Mouse (Mus musculus) heart, adult 2 months (tissue): ENCODE results near the gene Nox4. TPM values are rescaled to one million over a fixed set of nuclear protein-coding genes. Genes with fewer than 3 reads are reported as not detected.

Source experiments
- DNase-seq, 2 experiments: peaks; one replicate each; pipeline ENCODE4 v3.0.0; 2021
- H3K27ac ChIP-seq: fragments of 200-600 bp; 2 replicates; pipeline ENCODE4 v1.8.1; 2022
- H3K27me3 ChIP-seq: fragments of 200-500 bp; 2 replicates; pipeline ENCODE4 v1.6.1; 2012; ENCODE audit warnings: mild to moderate bottlenecking, low read length, inconsistent platforms, mixed read lengths; ENCODE audit not compliant: control insufficient read depth, insufficient read depth
- H3K36me3 ChIP-seq: fragments of 200-500 bp; 2 replicates; pipeline ENCODE4 v1.6.1; 2012; ENCODE audit warnings: low read length, inconsistent platforms; ENCODE audit not compliant: control insufficient read depth, insufficient read depth
- H3K4me1 ChIP-seq: fragments of 200-500 bp; 2 replicates; pipeline ENCODE4 v1.6.1; 2011; ENCODE audit warnings: low read length; ENCODE audit not compliant: control insufficient read depth, insufficient read depth
- H3K4me3 ChIP-seq: fragments of 200-600 bp; 2 replicates; pipeline ENCODE4 v1.8.1; 2022
- H3K79me2 ChIP-seq: fragments of 200-500 bp; replicated peaks from 2 replicates; pipeline ENCODE4 v1.6.1; 2012; ENCODE audit warnings: mild to moderate bottlenecking, inconsistent platforms, low read length, moderate library complexity, mixed read lengths; ENCODE audit not compliant: control insufficient read depth, insufficient read depth
- H3K9ac ChIP-seq: fragments of 200-500 bp; 2 replicates; pipeline ENCODE4 v1.6.1; 2012; ENCODE audit warnings: low read depth, mild to moderate bottlenecking, control low read depth, inconsistent platforms, low read length, mixed read lengths
- CTCF ChIP-seq: fragments of 200-600 bp; IDR thresholded peaks from 2 replicates; pipeline ENCODE4 v1.8.1; 2022; ENCODE audit warnings: antibody characterized with exemption, mild to moderate bottlenecking, moderate library complexity
- EP300 ChIP-seq: fragments of 200-500 bp; IDR thresholded peaks from 2 replicates; pipeline ENCODE4 v1.6.1; 2011; ENCODE audit warnings: low read depth, low read length, control low read depth; ENCODE audit not compliant: insufficient read depth
- POLR2A ChIP-seq: fragments of 200-500 bp; IDR thresholded peaks from 2 replicates; pipeline ENCODE4 v1.6.1; 2011; ENCODE audit warnings: mild to moderate bottlenecking, low read depth, low read length, control low read depth; ENCODE audit not compliant: insufficient read depth
- WGBS: fragments of 180-500 bp; shearing (Covaris S2); methylation state at CpG from one replicate; pipeline ENCODE4 v1.1.7; 2018; 5-methylcytosine and 5-hydroxymethylcytosine counted together
- intact Hi-C: fragments of 180-260 bp; cut with DNase I; formaldehyde crosslinking; loops from one replicate; pipeline ENCODE4 v1.15.1; 2025
- polyA plus RNA-seq: library from polyadenylated mRNA; depleted of rRNA; stranded (reverse); fragments of >200 nt; gene quantifications from 2 replicates; pipeline ENCODE4 v1.2.3, GENCODE M21; 2012
- total RNA-seq, 2 experiments: library from RNA; stranded (reverse); gene quantifications; 2 replicates each; pipeline ENCODE4 v1.2.3; 2021

Gene Nox4
- total and polyA plus RNA-seq, 3 experiments, result 1.1 to 1.2 (median 1.1) TPM

DNA sequence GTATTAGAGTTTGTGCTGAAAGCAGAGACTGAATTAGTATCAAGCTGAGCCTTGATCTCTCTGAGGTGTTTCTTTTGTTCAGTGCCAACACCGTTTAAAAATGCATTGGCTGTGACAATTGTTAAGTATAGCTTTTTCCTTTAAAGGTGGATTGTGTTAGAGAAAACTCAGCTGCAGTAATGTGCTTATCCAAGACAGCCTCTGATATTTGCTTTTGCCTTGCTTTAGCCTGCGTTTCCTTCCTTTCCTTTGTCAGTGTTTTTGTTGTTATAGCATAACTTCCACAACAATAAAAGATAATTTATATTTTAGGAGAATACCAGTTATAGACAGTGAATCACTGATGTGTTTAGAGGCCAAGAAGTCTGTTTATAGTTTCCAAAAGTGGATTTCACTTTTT, 106.9 kb downstream of the Nox4 start:
- no peak for DNase-seq
- no peak overlapping the region for H3K27ac ChIP-seq
- H3K9ac ChIP-seq, result no peak overlapping the region
- 24% methylated on average over 2 of the region's 2 CpGs for WGBS
- no peaks in the 10 kb centered on the region for H3K79me2 ChIP-seq
- no peaks in the 10 kb centered on the region for H3K27me3 ChIP-seq
- H3K36me3 ChIP-seq, result no peaks in the 10 kb centered on the region
- TF ChIP-seq POLR2A (no peak), CTCF (no peak), EP300 (no peak)
- H3K4me3 ChIP-seq, result no peak overlapping the region
- no peaks in the 10 kb centered on the region for H3K4me1 ChIP-seq
- intact Hi-C loops, result no loop called here

- Histone ChIP-seq H3K4me1 (no peaks in the 10 kb centered on the region), H3K27ac (no peak overlapping the region), H3K27me3 (no peaks in the 10 kb centered on the region), H3K79me2 (no peaks in the 10 kb centered on the region), H3K9ac (no peak overlapping the region), H3K36me3 (no peaks in the 10 kb centered on the region), H3K4me3 (no peak overlapping the region)
- intact Hi-C loops, result no loop called here
- TF ChIP-seq CTCF, result no peak
- no peak for TF ChIP-seq EP300
- no peak for TF ChIP-seq POLR2A
- no peak for DNase-seq
Measured at GRCm38 (mm10) chr7:87367834-87368233, 121.9 kb downstream of the Nox4 start.

GRCm38 (mm10) chr7:87369131-87369530, 123.2 kb downstream of the Nox4 start:
- Histone ChIP-seq H3K9ac (no peak overlapping the region), H3K4me1 (no peaks in the 10 kb centered on the region), H3K27me3 (no peaks in the 10 kb centered on the region), H3K79me2 (no peaks in the 10 kb centered on the region), H3K27ac (no peak overlapping the region), H3K36me3 (no peaks in the 10 kb centered on the region), H3K4me3 (no peak overlapping the region)
- intact Hi-C loops, result no loop called here
- DNase-seq, result no peak
- WGBS, result 71% methylated on average over 1 of the region's 1 CpGs
- TF ChIP-seq CTCF (no peak), EP300 (no peak), POLR2A (no peak)

DNA sequence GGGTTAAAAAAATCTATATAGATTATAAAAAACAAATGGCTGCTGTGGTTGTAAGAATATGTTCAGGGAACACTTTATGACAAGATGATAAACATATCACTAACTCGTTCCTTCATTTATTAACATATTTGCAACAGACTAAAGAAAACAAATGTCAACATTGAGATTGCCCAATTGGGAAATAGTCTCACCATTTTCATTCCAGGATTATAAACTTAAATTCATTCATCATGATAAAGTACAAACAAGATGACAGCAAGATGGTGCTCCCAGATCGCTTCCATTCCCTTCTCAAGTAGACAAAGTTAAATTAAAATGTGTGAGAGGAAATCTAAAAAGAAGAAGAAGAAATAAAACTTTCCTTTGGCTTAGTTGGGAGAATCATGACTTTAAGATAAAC, 124.9 kb downstream of the Nox4 start:
- no peak overlapping the region for H3K4me3 ChIP-seq
- no peak overlapping the region for H3K9ac ChIP-seq
- no peak for TF ChIP-seq POLR2A
- no peak for TF ChIP-seq EP300
- TF ChIP-seq CTCF, result no peak
- no peaks in the 10 kb centered on the region for H3K4me1 ChIP-seq
- no peak overlapping the region for H3K27ac ChIP-seq
- WGBS, result 71% methylated on average over 2 of the region's 2 CpGs
- H3K36me3 ChIP-seq, result no peaks in the 10 kb centered on the region
- no peaks in the 10 kb centered on the region for H3K79me2 ChIP-seq
- H3K27me3 ChIP-seq, result no peaks in the 10 kb centered on the region
- intact Hi-C loops, result no loop called here
- no peak for DNase-seq

GRCm38 (mm10) chr7:87371316-87371715, 125.4 kb downstream of the Nox4 start:
- DNase-seq, result no peak
- Histone ChIP-seq H3K9ac (no peak overlapping the region), H3K36me3 (no peaks in the 10 kb centered on the region), H3K27ac (no peak overlapping the region), H3K4me1 (no peaks in the 10 kb centered on the region), H3K4me3 (no peak overlapping the region), H3K79me2 (no peaks in the 10 kb centered on the region), H3K27me3 (no peaks in the 10 kb centered on the region)
- intact Hi-C loops, result no loop called here
- 88% methylated on average over 2 of the region's 2 CpGs for WGBS
- TF ChIP-seq CTCF (no peak), POLR2A (no peak), EP300 (no peak)

GRCm38 (mm10) chr7:87374322-87374721, 128.4 kb downstream of the Nox4 start:
- H3K9ac ChIP-seq, result no peak overlapping the region
- H3K79me2 ChIP-seq, result no peaks in the 10 kb centered on the region
- H3K4me3 ChIP-seq, result no peak overlapping the region
- no peak for TF ChIP-seq CTCF
- TF ChIP-seq POLR2A, result no peak
- TF ChIP-seq EP300, result no peak
- H3K36me3 ChIP-seq, result no peaks in the 10 kb centered on the region
- H3K4me1 ChIP-seq, result no peaks in the 10 kb centered on the region
- no peak for DNase-seq
- no peaks in the 10 kb centered on the region for H3K27me3 ChIP-seq
- intact Hi-C loops, result no loop called here
- H3K27ac ChIP-seq, result no peak overlapping the region
